In the genomic region with DNA sequence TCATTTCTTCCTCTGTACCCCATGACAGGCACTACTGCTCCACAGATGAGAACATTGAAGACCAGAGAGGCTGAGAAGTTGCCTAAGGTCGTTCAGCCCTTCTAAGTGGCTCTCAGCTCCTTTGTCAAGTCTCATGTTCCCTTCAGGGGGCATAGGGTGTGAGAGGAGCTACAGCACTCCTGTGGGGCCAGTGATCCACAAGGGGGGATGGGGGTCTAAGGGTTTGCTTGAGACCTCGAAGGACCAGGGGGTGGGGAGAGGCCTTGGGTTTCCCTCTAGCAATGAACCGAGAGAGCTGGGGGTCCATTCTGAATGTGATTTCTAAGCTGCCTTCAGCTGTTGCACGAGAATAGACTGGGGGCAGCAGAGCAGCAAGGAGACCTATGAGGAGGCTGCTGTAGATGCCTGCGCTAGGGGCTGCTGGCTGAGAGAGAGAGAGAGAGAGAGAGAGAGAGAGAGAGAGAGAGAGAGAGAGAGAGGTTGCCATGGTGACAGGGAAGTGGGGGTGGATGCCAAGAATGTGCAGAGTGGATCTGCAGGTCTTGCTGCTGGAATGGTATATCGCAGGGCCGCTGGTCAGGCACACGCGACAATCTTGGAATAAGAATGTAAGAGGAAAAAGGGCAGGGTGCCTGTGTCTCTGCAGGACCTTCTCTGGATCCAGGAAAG, we compare ENCODE assay signal across 7 mouse cellular contexts. TPM values are rescaled to one million over a fixed set of nuclear protein-coding genes. Genes with fewer than 3 reads are reported as not detected.
DNase-seq lines count a peak whose midpoint lies in the region; ATAC-seq lines count a peak whose summit lies in the region.

No protein-coding gene starts in this region.

- no peak overlapping the region for H3K4me2 ChIP-seq in liver, embryonic 13.5 days
- H3K4me2 ChIP-seq in embryonic facial prominence, embryonic 11.5 days (ENCODE audit: low read depth, low read length) = no peak overlapping the region; the same call in 1 of the 2 replicates
- H3K4me2 ChIP-seq in hindbrain, embryonic 16.5 days (ENCODE audit: low read length) = peak overlapping the region; percentile 20; the same call in 1 of the 2 replicates

- ATAC-seq in liver, embryonic 13.5 days (ENCODE audit: low read depth) = no peak
- peak; percentile 66 for ATAC-seq in embryonic facial prominence, embryonic 11.5 days (replicated peaks; ENCODE audit: insufficient number of reproducible peaks, low FRiP score, low TSS enrichment, low read depth)
- ATAC-seq in hindbrain, embryonic 16.5 days = peak; percentile 79

- H3K4me3 ChIP-seq in liver, embryonic 13.5 days (replicated peaks) = no peak overlapping the region
- H3K4me3 ChIP-seq in embryonic facial prominence, embryonic 11.5 days (ENCODE audit: low read depth, low read length) = no peak overlapping the region
- no peak overlapping the region for H3K4me3 ChIP-seq in hindbrain, embryonic 16.5 days (ENCODE audit: low read length)

- DNase-seq in liver, embryonic 13.5 days = no peak
- DNase-seq in liver = no peak
- peak; percentile 76 for DNase-seq in embryonic facial prominence, embryonic 11.5 days (ENCODE audit: low spot score)
- DNase-seq in mesoderm, embryonic 11.5 days (ENCODE audit: low read depth, low spot score) = peak; percentile 78
- peak; percentile 66 for DNase-seq in yolk sac, embryonic 10.5 days (ENCODE audit: low spot score)
- no peak for DNase-seq in spleen, adult 12 weeks (ENCODE audit: low spot score)

- no peak overlapping the region for H3K9ac ChIP-seq in liver, embryonic 13.5 days
- no peak overlapping the region for H3K9ac ChIP-seq in embryonic facial prominence, embryonic 11.5 days (replicated peaks; ENCODE audit: low read length)
- H3K9ac ChIP-seq in hindbrain, embryonic 16.5 days (ENCODE audit: low read depth, low read length) = peak overlapping the region; percentile 47

- H3K9me3 ChIP-seq in liver, embryonic 13.5 days (replicated peaks) = no peaks in the 10 kb centered on the region
- H3K9me3 ChIP-seq in embryonic facial prominence, embryonic 11.5 days (replicated peaks; ENCODE audit: control insufficient read depth, low read length) = no peaks in the 10 kb centered on the region
- no peaks in the 10 kb centered on the region for H3K9me3 ChIP-seq in hindbrain, embryonic 16.5 days (ENCODE audit: control insufficient read depth, low read length)

- H3K36me3 ChIP-seq in liver, embryonic 13.5 days = peaks cover 35% of the 10 kb centered on the region
- no peaks in the 10 kb centered on the region for H3K36me3 ChIP-seq in embryonic facial prominence, embryonic 11.5 days (replicated peaks; ENCODE audit: control insufficient read depth, insufficient read depth, low read depth, low read length)
- H3K36me3 ChIP-seq in hindbrain, embryonic 16.5 days (ENCODE audit: control insufficient read depth, insufficient read depth, low read length) = peaks cover 11% of the 10 kb centered on the region

- H3K4me1 ChIP-seq in liver, embryonic 13.5 days (replicated peaks) = peaks cover 33% of the 10 kb centered on the region
- H3K4me1 ChIP-seq in embryonic facial prominence, embryonic 11.5 days (ENCODE audit: control insufficient read depth, insufficient read depth, low read length) = peaks cover 16% of the 10 kb centered on the region
- peaks cover 37% of the 10 kb centered on the region for H3K4me1 ChIP-seq in hindbrain, embryonic 16.5 days (ENCODE audit: control insufficient read depth, insufficient read depth, low read depth, low read length)

- no peaks in the 10 kb centered on the region for H3K27me3 ChIP-seq in liver, embryonic 13.5 days
- no peaks in the 10 kb centered on the region for H3K27me3 ChIP-seq in embryonic facial prominence, embryonic 11.5 days (ENCODE audit: control insufficient read depth, insufficient read depth, low read length)
- no peaks in the 10 kb centered on the region for H3K27me3 ChIP-seq in hindbrain, embryonic 16.5 days (replicated peaks; ENCODE audit: control insufficient read depth, insufficient read depth, low read length)

- peak overlapping the region; percentile 70; the same call in 1 of the 2 replicates for H3K27ac ChIP-seq in liver, embryonic 13.5 days
- H3K27ac ChIP-seq in embryonic facial prominence, embryonic 11.5 days (replicated peaks; ENCODE audit: low read depth, low read length) = peak overlapping the region; percentile 59
- peak overlapping the region; percentile 74 for H3K27ac ChIP-seq in hindbrain, embryonic 16.5 days (ENCODE audit: low read depth, low read length)

- WGBS in liver, embryonic 13.5 days (ENCODE audit: insufficient replicate concordance) = 62% methylated on average over 9 of the region's 9 CpGs
- WGBS in embryonic facial prominence, embryonic 11.5 days = 22% methylated on average over 9 of the region's 9 CpGs
- 2% methylated on average over 9 of the region's 9 CpGs for WGBS in hindbrain, embryonic 16.5 days

RNA-seq across cellular contexts. Expression of a gene that starts 36.1 kb away (rescaled TPM):
- 21.7 and 23.3 TPM in 2 replicates for polyA plus RNA-seq in liver, embryonic 13.5 days (2015; fragmentation: Nextera tagmentation; extraction: Ambion mirVana)
- polyA plus RNA-seq in embryonic facial prominence, embryonic 11.5 days (2014; fragmentation: Nextera tagmentation; extraction: Ambion mirVana) = 35.3 and 40.6 TPM in 2 replicates
- polyA plus RNA-seq in hindbrain, embryonic 16.5 days (2015; fragmentation: Nextera tagmentation; extraction: Ambion mirVana) = 108 TPM in 2 replicates

Comparison
In these comparisons a context has a peak if more than half of its experiments do, and no peak if none do; other contexts are left out.
1. DNase-seq: peak in embryonic facial prominence, embryonic 11.5 days (single experiment), mesoderm, embryonic 11.5 days (single experiment) and yolk sac, embryonic 10.5 days (single experiment); none in liver, embryonic 13.5 days (single experiment), liver (single experiment) and spleen, adult 12 weeks (single experiment).
2. Peak in every context shown above with its lines, with median percentiles within 50 percentile points of each other: H3K27ac ChIP-seq.